Mouse (Mus musculus) brown adipose tissue, adult 24 weeks (tissue): ENCODE data around the gene Sox4. TPM values are rescaled to one million over a fixed set of nuclear protein-coding genes. Genes with fewer than 3 reads are reported as not detected.

ENCODE experiments used
- H3K27ac ChIP-seq: fragments of 200-500 bp; replicated peaks from 2 replicates; pipeline ENCODE4 v1.5.1; 2012; ENCODE audit warnings: low read depth, mild to moderate bottlenecking, low read length
- H3K4me1 ChIP-seq: fragments of 200-500 bp; 2 replicates; pipeline ENCODE4 v1.6.1; 2012; ENCODE audit warnings: low read length, mixed read lengths; ENCODE audit not compliant: control insufficient read depth, insufficient read depth, insufficient read length
- H3K4me3 ChIP-seq: fragments of 200-500 bp; 2 replicates; pipeline ENCODE4 v1.5.1; 2012; ENCODE audit warnings: low read depth, mild to moderate bottlenecking, low read length, moderate library complexity; ENCODE audit not compliant: insufficient read depth
- polyA plus RNA-seq: library from polyadenylated mRNA; stranded (reverse); fragments of >200 nt; gene quantifications from 2 replicates; pipeline ENCODE4 v1.2.4, GENCODE M21; 2012; ENCODE audit not compliant: missing spikeins, insufficient read depth, insufficient read length

The Sox4 gene
- polyA plus RNA-seq, 1 experiment = 5.2 TPM

DNA sequence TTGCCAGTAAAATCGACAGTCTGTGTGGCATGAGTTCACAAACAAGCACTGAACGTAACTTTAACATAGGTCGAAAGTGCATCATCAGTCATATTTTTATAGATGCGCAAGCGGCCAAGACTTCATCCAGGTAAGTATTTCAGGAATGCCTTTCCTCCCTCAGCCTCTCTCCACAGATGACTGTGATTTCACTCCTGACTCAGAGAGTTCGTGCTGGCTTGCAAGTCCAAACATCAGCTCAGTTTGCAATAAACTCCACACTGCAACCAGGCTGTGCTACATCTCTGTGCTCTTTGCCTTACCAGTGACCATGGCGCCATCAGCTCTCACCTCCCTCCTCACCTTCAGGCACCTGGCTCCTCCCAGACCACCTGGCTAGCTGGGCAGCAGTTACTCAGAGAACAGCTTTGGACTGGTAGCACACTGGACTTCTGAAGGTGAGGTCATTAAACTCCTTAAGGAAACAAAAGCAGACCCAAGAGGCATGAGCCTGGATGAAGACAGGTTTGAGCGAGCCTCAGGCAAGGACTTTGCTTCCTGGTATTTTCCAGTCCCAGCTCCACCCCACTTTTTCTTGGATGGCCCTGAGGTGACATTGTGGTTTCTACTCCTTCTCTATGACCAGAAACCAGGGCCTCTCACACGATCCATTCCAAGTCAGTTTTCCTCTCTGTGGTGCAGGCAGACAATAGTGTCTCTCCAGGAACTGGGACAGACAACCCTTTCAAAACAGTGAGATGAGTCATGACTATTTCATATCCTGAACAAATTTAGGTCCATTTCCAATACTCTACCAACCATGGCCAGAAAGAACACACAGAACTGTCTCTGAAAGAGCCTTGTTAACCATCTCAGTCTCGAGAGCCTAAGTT lies 35.9 kb downstream of the Sox4 start:
- Histone ChIP-seq H3K4me1 (no peaks in the 10 kb centered on the region), H3K4me3 (no peak overlapping the region), H3K27ac (no peak overlapping the region)

DNA sequence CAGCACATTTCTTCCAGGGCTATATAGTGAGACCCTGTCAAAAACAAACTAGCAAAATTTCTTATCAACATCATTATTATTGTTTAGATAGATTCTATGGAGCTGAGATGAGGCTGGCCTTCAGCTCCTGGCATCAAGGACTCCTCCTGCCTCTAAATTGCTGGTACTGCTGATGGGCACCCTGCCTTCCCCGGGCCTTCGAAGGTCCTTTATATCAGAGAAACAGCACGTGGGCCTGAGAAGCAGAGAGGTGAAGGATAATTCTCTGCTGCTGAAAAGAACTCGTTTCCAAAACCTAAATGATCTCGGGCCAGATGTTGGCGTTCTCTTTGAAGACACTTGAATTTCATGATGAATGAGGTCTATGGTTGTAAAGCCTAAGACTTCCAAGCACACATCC lies 39.9 kb downstream of the Sox4 start:
- H3K4me1 ChIP-seq = no peaks in the 10 kb centered on the region
- no peak overlapping the region for H3K27ac ChIP-seq
- no peak overlapping the region for H3K4me3 ChIP-seq

DNA sequence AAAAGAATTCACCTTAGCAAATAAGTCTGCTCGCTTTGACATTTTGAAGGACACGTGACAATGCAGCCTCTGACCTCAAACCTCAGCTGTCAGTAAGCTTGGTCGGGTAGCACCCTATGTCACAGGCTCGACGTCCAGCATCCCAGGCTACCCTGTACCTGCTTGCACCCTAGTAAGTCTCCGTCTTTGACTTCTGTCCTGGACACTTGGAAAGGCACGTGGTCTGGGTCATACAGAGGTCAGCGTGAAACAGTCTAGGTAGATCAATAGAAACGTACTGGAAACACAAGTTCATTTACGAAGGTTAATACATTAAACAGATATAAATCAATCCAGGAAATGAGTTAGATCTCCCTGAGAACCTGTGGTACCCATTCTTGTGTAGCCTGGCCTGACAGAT lies 46.5 kb downstream of the Sox4 start:
- no peak overlapping the region for H3K27ac ChIP-seq
- H3K4me3 ChIP-seq = no peak overlapping the region
- no peaks in the 10 kb centered on the region for H3K4me1 ChIP-seq
